Mouse (Mus musculus) CD4-positive helper T cell, adult 2 months (primary cell): ENCODE results near the gene Dlx3.

Source experiments
- DNase-seq: peaks from one replicate; pipeline ENCODE4 v3.0.0-alpha.2; 2012; ENCODE audit warnings: low read depth, missing footprints, low spot score

Dlx3 gene

DNA sequence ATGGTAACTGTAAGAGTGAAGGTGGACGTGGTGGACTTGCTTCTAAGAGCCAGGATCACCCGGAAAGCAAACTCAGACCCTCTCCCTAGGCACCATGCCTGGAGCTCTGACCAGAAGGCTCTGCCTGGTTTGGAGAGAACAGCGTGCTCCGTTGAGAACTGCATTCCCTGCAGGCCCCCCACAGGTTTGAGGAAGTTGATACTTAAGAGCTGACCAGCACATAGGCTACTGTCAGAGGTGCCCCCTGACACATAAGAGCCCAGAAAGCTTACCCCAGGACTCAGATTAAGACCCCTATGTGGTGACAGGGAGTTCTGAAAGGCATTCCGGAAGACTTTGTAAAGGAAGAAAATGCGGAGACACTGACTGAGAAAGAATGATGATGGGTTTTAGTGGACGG lies 31.6 kb upstream of the Dlx3 start:
- no peak for DNase-seq

DNA sequence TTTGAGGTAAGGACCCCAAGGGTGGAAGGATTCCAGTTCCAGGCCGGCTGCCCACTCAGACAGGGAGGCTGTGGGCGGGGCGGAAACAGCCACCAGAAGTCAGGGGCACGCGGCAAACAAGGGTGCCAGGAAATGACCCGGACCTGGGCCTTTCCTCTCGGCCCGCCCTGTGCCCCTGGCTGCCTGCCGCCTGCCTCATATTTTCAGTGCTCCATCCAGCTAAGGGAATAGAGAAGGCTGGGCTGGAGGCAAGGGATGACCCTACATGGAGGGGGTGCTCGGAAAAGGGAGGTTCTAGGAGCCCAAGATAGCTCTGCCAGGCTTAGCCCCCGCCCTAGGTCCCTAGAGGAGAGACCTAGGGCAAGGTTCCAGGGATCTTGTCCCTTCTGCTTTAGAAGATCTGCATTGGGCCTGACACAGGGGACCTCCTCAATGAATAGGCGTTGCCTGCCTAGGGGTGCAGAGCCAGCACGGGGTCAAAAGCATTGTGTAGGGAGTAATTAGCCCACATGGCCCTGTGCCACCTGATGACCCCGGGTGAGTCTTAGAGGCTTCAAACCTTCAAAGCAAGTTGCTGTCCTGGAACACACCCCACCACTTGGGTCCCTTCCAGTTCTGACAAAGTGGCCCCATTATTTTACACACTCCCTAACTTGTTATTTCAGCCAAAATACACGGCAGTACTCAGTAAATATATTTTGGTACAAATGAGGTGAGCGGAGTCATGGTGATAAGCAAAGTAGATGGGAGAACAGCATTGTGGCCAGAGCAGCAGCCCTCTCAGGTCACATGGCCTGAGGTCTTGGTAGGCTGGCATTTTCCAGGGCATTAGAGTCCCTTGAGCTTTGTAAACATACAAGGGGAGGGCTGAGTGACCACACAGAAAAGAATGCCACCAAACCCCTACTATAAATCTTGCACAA lies 30.8 kb upstream of the Dlx3 start:
- DNase-seq: no peak

DNA sequence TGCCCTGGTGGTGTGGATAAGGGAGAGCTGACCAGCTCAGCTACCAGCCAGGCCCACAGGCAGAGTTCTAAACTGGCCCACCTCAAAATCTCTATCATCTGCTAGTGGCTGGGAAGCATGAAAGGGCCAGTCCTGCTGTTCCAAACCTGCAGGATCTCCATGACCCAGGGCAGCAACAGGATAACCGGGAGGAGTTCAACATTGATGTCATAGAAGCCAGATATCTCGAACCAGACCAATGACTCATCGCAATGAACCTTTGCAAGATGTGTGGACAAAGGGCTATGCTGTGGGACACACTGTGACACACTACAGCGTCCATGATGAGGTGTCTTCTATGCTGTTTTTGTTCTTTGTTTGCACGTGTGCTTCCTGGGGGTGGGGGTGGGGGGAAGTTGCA lies 26.8 kb upstream of the Dlx3 start:
- DNase-seq: no peak

DNA sequence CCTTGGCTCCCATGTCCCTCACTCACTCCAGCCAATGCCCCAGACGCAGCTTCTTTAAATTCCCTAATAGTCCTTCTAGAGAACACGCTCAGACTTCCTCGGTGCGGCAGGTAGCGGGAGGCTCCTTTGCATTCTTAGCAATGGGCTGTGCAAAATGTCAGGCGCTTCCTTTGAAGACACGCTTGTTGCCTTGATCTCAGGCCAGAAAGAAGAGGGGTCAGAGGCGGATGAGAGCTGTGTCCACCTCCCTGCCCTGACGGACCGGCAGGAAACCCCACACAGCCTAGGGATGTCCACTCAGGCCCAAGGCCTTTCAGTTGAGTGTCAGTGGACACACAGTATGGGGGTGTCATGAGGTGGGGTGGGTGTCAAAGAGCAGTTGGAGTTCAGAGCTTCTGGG lies 24.3 kb upstream of the Dlx3 start:
- DNase-seq: no peak

DNA sequence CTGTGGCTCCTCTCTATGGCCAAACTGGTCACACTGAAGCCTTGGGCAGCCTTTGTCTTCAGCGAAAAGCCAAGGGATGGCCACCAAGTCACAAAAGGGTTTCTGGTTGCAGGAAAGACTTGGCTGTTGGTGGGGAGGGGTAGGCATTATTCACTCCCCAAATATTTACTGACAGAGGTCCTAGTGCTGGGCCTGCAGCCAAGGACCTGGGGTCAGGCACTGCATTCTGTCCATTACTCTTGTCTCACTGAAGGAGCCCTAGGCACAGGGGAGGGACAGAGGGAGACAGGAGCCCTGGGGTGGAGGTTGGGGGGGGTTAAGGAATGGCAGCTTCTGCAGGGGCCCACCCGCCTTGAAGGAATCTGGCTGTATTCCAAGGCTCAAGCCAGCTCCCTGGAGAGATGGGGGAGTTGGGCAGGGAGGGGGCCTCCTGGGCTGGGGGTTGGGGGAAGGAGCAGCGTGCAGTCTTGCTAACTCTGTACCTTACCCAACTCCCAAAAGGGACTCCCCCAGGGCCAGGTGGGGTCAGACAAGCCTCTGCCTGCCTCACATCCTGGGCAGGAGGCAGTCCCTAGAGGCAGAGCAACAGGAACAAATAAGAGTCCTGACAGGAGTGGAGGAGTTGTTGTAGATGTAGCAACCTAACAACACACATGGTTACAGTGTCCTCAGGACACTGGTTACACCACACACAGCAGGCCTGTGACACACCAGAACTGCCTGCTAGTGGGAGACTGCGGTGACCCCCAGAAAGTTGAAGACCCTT lies 23.1 kb upstream of the Dlx3 start:
- DNase-seq: no peak

DNA sequence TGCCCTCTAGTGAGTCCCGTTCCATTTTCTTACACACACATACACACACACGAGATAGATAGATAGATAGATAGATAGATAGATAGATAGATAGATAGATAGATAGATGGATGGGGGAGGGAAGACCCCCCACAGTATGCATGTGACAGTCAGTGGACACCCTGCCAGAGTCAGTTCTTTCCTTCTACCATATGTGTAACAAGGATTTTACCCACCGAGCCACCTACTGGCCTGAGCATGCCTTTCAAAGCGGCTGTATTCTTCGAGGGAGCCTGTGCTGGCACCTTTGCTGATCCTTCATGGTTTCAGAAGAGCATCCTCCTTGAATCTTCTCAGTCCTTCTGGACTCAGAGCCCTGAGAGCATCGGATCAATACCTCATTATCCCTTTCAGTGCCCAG lies 22.0 kb upstream of the Dlx3 start:
- no peak for DNase-seq

DNA sequence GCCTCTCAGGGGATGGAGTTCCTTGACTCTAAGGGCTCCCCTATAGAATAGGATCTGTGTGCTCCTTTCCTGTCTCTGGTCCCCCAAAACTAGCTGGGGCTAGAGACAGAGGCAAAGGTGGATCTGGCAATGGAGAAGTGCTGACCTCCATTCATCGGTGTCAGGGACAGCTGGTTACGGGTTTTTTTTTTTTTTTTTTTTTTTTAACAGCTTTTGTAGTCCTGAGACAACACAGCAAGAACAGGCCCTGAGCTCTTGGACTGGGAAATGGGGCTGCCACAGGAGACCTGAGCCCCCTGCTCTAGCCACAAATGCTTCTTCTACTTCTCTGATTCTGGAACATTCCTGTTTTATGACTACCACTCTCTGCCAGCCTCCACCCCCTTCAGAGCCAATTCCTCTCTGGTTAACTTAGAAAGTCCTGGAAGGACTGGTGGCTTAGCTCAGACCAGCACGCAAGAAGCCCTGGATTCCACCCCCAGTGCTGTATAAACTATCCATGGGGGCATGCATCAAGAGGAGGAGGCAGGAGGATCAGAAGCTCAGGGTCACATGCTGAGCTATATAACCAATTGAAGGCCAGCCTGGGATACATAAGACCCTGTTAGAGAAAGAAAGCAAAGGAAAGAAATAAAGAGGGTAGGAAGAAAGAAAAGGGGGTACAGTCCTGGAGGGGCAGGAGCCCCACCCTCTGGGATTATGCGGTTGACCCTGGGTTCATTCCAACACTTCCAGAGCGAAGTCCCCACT lies 21.4 kb upstream of the Dlx3 start:
- DNase-seq: no peak

DNA sequence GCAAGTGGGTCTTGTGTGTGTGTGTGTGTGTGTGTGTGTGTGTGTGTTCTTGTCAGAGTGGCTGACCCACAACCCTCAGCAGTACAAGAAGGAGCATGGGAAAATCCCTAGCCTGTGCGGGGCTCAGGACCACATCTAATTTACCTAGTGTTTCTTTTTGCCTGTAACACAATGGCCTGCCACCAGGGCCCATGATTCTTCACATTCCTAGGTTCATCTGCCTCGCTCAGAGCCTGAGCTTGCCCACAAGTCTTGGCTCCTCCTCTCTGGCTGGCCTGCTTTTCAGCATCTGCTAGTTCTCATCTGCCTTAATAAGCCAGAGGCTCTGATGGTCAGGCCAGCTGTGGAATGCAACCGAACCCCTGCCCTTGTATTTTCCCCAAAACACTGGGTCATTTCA lies 19.5 kb upstream of the Dlx3 start:
- DNase-seq: no peak

DNA sequence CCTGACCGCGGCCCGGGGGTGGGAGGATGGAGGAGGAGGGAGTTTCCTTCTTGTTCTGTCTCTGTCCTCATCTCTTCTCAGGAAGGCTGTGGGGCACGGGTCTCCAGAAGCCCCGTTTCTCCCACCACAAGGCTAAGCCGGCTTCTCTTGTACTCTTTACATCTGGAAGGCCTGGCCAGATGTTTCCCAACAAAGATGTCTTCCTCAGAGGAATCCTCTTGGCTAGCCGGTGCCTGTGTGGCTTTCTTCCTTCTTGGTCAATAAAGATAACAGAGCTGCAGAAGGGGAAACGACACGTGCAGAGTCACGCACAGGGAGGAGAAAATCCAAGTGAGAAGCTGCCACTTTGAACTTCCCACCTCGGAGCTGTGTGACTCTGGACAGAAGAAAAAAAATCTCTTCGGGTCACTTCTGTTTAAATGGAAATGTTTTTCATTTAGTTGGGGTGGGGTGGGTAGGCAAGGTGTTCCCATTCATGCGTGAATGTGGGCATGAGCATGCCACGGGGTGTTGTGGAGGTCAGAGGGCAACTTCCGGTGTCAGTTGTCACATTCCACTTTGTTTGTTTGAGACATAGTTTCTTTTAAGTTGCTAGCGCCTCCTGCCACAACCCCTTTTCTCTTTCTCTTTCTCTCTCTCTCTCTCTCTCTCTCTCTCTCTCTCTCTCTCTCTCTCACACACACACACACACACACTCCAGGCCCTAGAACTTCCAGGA lies 18.7 kb upstream of the Dlx3 start:
- no peak for DNase-seq

DNA sequence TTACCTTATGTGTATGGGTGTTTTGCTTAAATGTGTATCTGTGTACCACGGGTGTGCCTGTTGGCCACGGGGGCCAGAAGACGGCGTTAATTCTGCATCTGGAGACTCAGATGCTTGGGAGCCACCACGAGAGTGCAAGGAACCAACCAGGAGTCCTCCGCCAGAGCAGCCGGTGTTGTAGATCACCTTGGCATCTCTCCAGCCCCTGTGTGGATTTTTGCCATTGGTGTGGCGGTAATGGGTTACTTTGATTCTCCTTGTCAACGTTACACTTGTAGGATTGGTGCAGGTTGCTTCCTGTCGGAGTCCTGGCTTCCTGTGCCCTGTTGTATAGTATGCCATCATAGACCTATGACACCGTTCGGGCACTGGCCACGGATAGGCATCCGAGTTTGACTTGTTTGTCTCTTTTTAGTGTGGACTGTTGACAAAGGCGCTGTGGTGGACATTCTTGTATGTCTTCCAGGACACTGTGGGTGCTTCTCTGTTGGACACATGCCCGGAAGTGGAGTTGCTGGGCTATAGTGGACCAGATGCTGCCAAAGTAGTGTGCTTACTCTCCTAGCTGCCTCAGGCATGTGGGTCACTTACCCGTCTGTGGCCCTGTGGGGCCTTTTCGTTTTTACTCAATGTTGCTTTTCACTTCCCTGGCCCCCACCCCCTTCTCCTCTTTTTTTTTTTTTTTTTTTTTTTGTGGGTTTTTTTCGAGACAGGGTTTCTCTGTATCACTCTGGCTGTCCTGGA lies 17.6 kb upstream of the Dlx3 start:
- no peak for DNase-seq

DNA sequence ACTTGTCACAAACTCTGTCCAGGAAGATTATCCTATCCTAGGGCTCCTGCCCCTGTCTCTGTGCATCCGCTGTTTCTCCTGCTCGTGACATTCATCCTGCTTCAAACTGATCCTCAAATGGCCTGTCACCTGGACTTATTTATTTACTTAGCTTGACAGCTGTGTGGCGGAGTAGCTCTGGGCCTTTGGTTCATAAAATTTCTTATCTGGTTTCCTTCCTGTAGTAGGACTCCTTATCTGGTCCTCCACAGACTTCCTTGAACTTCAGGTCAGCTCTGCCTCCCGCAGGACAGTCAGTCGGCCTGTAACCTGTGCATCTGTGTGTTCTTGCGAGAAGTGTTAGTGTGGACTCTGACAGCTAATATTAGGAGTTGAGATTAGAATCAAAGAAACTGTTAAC lies 15.7 kb upstream of the Dlx3 start:
- DNase-seq: no peak

DNA sequence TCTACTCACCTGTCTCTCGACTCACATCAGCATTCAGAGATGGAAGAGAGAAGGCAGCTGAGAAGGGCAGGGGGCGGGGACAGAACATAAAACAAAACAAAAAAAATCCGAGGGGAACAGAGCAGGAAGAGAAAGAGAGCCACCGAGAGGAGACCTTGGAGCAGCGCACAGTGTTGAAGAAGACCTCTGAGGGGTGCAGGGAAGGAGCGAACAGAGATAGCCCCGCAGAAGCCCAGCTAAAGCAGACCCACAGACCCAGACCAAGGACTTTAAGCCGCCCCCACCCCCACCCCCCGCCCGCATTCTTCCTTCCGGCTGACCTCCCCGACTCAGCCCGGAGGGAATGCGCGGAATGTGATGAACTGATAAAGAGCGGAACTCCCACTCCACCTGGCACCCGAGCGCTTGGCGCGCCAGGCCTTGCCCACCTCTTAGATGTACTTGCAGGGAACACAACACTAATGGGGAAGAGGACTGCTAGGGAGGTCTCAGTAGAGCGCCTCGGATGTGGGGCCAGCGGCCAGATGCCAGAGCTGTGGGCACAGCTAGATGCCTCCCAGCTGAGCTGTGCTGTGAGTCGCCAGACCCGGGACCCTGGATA lies 14.5 kb upstream of the Dlx3 start:
- DNase-seq: no peak

DNA sequence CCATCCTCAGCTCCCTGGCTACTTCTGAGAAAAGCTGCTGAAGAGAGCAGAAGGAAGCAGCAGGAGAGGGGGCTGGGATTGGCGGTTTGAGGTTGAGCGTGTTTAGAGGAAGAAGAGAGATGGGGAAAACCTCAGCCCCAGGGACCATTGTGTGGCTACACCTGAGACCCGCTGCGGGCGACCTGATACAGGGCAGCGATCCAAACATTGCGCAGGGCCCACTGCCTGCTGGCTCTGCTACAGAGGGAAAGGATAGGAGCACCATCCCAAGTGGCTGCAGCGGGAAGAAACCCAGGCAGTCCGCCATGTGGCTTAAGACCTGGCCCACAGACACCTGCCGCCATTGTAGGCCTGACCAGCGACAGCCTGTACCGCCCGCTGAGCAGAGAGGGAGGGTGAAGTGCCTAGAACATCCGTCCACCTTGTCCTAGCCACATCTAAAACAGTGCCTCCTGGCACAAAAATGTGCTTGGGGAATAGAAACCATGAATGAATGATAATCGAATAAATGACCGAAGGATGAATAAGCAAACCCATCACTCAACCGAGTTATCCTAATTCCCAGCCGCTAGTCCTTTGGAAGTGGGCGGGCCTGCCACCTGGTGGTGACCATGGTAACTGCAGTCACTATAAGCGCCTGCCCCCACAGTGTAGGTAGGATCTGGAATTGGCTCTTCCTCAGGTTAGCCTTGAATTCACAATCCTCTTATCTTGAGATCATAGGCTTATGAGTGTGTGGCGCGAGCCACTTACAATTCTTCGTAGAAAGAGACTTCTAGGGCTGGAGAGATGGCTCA lies 13.3 kb upstream of the Dlx3 start:
- peak; percentile 57 for DNase-seq

DNA sequence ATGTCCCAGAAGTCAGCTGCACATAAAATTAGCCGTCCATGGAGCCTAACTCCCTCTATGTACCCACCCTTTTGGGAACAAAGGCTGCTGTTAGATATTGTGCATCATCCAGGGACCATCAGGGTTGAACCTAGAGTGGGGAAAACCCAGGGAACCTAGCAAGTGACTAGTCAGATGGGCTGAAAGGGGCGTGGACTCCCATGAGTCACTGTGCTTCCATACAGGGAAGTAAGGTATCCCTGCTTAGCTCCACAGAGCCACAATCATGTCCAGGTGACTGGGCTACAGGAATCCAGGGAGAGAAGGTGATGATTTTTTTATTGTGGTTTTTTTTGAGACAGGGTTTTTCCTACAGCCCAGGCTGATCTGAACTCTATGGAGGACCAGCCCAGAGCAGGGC lies 10.9 kb upstream of the Dlx3 start:
- no peak for DNase-seq

DNA sequence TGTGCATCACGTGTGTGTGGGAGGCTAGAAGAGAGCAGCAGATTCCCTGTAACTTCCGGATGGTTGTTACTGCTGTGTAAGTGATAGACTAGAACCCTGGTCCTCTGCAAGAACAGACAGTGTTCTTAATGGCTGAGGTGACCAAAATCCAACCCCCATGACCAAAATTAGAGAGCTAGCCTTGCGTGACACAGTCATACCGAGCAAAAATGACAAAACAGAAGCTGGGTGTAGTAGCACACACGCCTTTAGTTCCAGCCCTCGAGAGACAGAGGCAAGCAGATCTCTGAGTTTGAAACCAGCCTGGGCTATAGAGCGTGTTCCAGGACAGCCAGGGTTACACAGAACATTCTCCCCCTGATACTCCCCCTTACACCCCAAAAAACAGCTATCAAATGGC lies 9.8 kb upstream of the Dlx3 start:
- no peak for DNase-seq

DNA sequence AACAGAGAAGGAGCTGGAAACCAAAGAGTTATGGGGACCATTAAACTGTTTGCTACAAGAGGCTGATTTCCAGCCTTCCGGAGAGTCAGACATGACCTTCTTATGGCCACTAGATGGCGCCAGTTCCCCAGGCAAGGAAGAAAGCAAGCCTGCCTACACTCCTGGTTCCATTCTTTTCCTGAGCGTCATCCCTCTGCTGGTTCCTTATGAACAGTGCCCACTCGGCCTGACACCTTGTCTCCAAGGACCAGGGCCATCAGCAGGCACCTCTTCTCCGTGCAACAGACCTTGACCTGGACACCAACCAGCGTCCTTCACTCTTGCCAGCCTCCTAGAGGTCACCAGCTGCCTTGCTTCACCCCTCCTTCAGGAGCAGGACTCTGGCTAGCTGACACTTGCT lies 2.9 kb upstream of the Dlx3 start:
- peak; percentile 65 for DNase-seq

DNA sequence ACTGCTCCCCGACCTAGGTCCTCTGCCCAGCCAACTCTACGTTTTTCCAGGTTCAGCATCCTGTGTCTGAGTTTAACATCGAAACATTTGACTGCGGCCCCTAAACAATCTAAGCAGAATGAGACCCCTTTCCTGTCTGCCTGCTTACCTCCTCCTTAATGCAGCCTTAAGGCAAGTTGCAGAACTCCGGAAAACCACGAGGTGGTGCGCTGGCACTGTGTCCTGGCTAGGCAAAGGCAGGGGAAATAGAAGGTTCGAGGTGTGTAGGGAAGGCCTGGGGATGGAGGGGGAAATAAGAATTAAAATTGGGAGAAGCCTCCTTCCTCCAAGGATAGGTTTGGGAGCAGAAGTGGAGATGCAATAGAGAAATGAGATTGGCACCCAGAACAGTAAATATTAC lies 1.4 kb upstream of the Dlx3 start:
- peak; percentile 18 for DNase-seq

DNA sequence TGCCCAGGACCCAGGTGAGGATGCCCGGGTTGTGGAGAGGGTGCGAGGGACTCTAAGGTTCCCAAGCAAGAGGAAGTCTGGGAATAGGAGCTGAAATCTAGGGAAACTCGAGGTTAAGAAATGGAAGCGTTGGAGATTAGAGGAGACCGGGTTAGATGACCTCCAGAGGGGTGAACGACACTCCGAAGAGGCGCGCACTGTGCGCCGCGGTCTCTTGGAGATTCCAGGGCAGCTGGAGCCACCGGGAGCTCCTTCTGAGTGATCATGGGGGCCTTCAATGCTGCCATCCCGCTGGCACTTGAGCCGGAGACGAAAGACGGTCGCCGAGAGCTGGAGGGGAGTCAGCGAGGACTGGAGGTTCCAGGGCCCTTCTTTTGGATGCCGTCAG lies 708 bp downstream of the Dlx3 start:
- no peak for DNase-seq

DNA sequence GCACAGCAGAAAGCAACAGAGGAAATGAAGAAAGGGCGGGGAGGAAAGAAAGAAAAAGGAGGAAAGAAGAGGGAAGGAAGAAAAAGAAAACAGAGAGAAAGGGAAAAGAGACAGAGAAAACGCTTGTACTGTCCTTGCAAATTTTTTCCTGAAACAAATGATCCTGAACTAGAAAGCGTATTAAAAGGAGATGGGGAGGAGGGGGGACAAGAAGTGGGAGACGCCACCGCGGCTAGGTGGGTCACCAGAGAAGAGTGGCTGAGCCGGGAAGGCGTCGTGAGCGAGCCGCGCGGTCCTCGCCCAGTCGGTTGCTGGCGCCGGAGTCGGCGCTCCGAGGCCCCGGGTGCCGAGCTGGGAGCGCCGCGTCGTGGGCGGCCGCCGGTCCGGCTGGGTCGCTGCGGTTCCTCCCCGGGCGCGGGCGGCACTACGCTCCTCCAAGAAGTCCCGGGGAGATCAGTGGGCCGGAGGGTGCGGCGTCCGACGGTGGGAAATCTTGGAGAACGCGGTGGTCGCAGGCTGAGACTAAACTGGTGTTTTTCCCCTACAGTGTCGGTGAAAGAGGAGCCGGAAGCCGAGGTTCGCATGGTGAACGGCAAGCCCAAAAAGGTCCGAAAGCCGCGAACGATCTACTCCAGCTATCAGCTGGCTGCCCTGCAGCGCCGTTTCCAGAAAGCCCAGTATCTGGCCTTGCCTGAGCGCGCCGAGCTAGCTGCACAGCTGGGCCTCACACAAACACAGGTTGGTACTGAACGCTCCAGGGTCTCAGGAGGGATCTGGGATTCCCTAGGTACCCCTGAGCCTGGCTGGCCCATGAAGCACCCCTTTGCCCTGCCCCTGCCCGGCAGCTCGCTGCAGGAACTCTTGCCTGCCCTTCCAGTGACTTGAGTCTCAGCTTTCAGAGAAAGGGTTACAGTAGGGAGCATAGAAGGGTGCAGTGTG lies 1.5 kb downstream of the Dlx3 start:
- no peak for DNase-seq
